Mouse (Mus musculus) midbrain, embryonic 16.5 days (tissue): Measurements from ENCODE around the gene Slc13a5. TPM values are rescaled to one million over a fixed set of nuclear protein-coding genes. Genes with fewer than 3 reads are reported as not detected.

Experiments
- ATAC-seq: fragments of 200-750 bp; cut with Nextera tagmentation; 2 replicates; pipeline ENCODE4 v1.8.0; 2017; ENCODE audit warnings: moderate TSS enrichment
- H3K27ac ChIP-seq: fragments of 300-500 bp; sonication (generic); 2 replicates; pipeline ENCODE4 v1.5.1; 2014; ENCODE audit warnings: mild to moderate bottlenecking, low read length, mixed read lengths
- H3K27me3 ChIP-seq: fragments of 300-500 bp; sonication (generic); 2 replicates; pipeline ENCODE4 v1.6.1; 2014; ENCODE audit warnings: low read depth, low read length, mixed read lengths; ENCODE audit not compliant: control insufficient read depth, insufficient read depth
- H3K36me3 ChIP-seq: fragments of 300-500 bp; sonication (generic); 2 replicates; pipeline ENCODE4 v1.6.1; 2014; ENCODE audit warnings: mild to moderate bottlenecking, low read length, moderate library complexity, mixed read lengths; ENCODE audit not compliant: control insufficient read depth, insufficient read depth
- H3K4me1 ChIP-seq: fragments of 300-500 bp; sonication (generic); 2 replicates; pipeline ENCODE4 v1.6.1; 2014; ENCODE audit warnings: mild to moderate bottlenecking, low read length, mixed read lengths; ENCODE audit not compliant: control insufficient read depth, insufficient read depth
- H3K4me2 ChIP-seq: fragments of 300-500 bp; sonication (generic); 2 replicates; pipeline ENCODE4 v1.6.1; 2014; ENCODE audit warnings: mild to moderate bottlenecking, low read length, mixed read lengths
- H3K4me3 ChIP-seq: fragments of 300-500 bp; sonication (generic); 2 replicates; pipeline ENCODE4 v1.5.1; 2014; ENCODE audit warnings: low read depth, mild to moderate bottlenecking, low read length, moderate library complexity, mixed read lengths
- H3K9ac ChIP-seq: fragments of 300-500 bp; sonication (generic); 2 replicates; pipeline ENCODE4 v1.6.1; 2014; ENCODE audit warnings: low read depth, low read length, mixed read lengths
- H3K9me3 ChIP-seq: fragments of 300-500 bp; sonication (generic); replicated peaks from 2 replicates; pipeline ENCODE4 v1.6.1; 2014; ENCODE audit warnings: mild to moderate bottlenecking, low read length, mixed read lengths; ENCODE audit not compliant: control insufficient read depth, poor library complexity, severe bottlenecking
- WGBS: fragments of 180-500 bp; shearing (Covaris S2); extraction: QIAGEN DNeasy Blood & Tissue Kit; methylation state at CpG from one replicate; pipeline ENCODE4 v1.1.7; 2014; 5-methylcytosine and 5-hydroxymethylcytosine counted together
- polyA plus RNA-seq: library from polyadenylated mRNA; unstranded; fragments of >200 nt; fragmentation: Nextera tagmentation; extraction: Ambion mirVana; gene quantifications from 2 replicates; pipeline ENCODE4 v1.2.1, GENCODE M21; 2015

Gene Slc13a5
- polyA plus RNA-seq, 1 experiment from 2014 or later, result 2.6 TPM

DNA sequence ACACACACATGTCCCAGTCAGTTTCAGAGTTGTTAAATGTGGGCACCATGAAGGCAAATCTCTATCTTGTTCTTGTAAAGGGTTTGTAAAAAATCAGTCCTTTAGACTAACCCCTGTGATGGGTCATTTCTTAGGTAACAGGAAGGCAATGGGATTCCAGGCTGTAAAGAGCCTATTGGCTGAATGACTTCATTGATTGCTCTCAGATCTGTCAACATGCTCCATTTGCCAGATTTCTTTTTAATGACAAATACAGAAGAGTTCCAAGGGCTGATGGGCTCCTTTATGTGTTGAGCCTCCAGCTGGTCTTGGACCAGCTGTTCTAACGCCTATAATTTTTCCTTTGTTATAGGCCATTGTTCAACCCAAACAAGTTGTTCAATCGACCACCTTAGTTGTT lies 26.1 kb upstream of the Slc13a5 start:
- H3K9me3 ChIP-seq, result no peaks in the 10 kb centered on the region
- no peak overlapping the region for H3K4me2 ChIP-seq
- no peaks in the 10 kb centered on the region for H3K36me3 ChIP-seq
- H3K4me1 ChIP-seq, result no peaks in the 10 kb centered on the region
- H3K27ac ChIP-seq, result no peak overlapping the region
- WGBS, result 82% methylated on average over 2 of the region's 2 CpGs
- no peak overlapping the region for H3K4me3 ChIP-seq
- H3K9ac ChIP-seq, result no peak overlapping the region
- no peak for ATAC-seq
- no peaks in the 10 kb centered on the region for H3K27me3 ChIP-seq

DNA sequence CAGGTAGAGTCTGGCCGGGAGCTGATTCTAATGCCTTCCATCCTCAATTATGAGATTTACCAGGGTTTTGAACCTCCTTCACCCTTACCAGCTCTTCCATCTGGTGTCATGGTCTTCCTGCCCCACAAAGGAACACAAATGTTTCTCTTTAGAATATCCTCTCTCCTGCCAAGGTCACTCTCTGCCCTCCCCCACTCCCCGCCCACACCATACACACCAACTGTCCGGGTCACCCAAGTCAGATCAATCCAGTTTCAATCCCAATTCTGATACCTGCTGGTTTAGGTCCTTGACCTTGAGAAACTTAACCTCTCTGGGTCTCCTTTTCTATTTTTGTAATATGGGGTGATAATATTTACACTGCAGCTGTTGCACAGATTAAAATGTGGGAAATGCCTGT lies 20.5 kb upstream of the Slc13a5 start:
- H3K9ac ChIP-seq, result no peak overlapping the region
- H3K4me2 ChIP-seq, result no peak overlapping the region
- H3K9me3 ChIP-seq, result no peaks in the 10 kb centered on the region
- H3K36me3 ChIP-seq, result no peaks in the 10 kb centered on the region
- 88% methylated on average over 3 of the region's 3 CpGs for WGBS
- H3K27me3 ChIP-seq, result no peaks in the 10 kb centered on the region
- ATAC-seq, result no peak
- H3K27ac ChIP-seq, result no peak overlapping the region
- H3K4me3 ChIP-seq, result no peak overlapping the region
- no peaks in the 10 kb centered on the region for H3K4me1 ChIP-seq

GRCm38 (mm10) chr11:72287126-72287525 lies 20.1 kb upstream of the Slc13a5 start:
- H3K4me2 ChIP-seq, result no peak overlapping the region
- 89% methylated on average over 2 of the region's 2 CpGs for WGBS
- no peak for ATAC-seq

GRCm38 (mm10) chr11:72286651-72287050 lies 19.6 kb upstream of the Slc13a5 start:
- no peak for ATAC-seq
- whole genome bisulfite sequencing, result 80% methylated on average over 3 of the region's 3 CpGs
- H3K36me3 ChIP-seq, result no peaks in the 10 kb centered on the region

More at GRCm38 (mm10) chr11:72287126-72287525, 20.1 kb upstream of the Slc13a5 start:
- Histone ChIP-seq H3K27ac (no peak overlapping the region), H3K4me3 (no peak overlapping the region), H3K27me3 (no peaks in the 10 kb centered on the region), H3K9me3 (no peaks in the 10 kb centered on the region), H3K36me3 (no peaks in the 10 kb centered on the region), H3K4me1 (no peaks in the 10 kb centered on the region), H3K9ac (no peak overlapping the region)

DNA sequence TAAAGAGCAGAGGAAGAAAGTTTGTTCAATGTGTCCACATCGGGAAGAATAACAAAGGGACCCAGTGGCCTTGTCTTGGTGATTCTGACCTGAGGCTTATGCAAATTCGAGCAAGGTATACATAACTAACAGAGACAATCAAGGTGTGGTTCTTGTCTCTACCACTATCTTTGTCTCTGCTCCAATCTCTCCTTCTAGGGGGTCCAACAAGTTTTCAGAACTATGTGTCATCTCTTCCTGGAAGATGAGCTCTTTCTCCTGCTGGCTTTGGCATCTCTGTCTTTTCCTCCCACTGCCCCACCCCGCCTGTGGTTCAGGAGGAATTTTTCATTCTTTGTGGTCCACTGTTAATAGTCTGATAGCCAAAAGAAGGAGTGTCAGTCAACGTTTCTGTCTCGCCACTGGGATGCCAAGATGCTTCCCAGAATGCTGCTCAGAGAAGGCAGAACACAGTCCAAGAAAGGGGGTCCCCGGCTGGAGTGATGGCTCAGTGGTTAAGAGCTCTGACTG lies 19.0 kb upstream of the Slc13a5 start:
- H3K27me3 ChIP-seq, result no peaks in the 10 kb centered on the region
- H3K4me2 ChIP-seq, result no peak overlapping the region
- ATAC-seq, result no peak
- no peaks in the 10 kb centered on the region for H3K9me3 ChIP-seq
- no peak overlapping the region for H3K4me3 ChIP-seq
- H3K9ac ChIP-seq, result no peak overlapping the region
- 82% methylated on average over 6 of the region's 6 CpGs for WGBS
- no peaks in the 10 kb centered on the region for H3K4me1 ChIP-seq
- H3K36me3 ChIP-seq, result no peaks in the 10 kb centered on the region
- no peak overlapping the region for H3K27ac ChIP-seq

More at GRCm38 (mm10) chr11:72286651-72287050, 19.6 kb upstream of the Slc13a5 start:
- H3K4me3 ChIP-seq, result no peak overlapping the region
- no peak overlapping the region for H3K4me2 ChIP-seq
- H3K27ac ChIP-seq, result no peak overlapping the region
- no peaks in the 10 kb centered on the region for H3K4me1 ChIP-seq
- no peak overlapping the region for H3K9ac ChIP-seq
- H3K27me3 ChIP-seq, result no peaks in the 10 kb centered on the region
- H3K9me3 ChIP-seq, result no peaks in the 10 kb centered on the region

GRCm38 (mm10) chr11:72284532-72285182 lies 17.6 kb upstream of the Slc13a5 start:
- H3K9me3 ChIP-seq, result no peaks in the 10 kb centered on the region
- no peak for ATAC-seq
- H3K4me1 ChIP-seq, result no peaks in the 10 kb centered on the region
- H3K27me3 ChIP-seq, result no peaks in the 10 kb centered on the region
- H3K36me3 ChIP-seq, result no peaks in the 10 kb centered on the region
- no peak overlapping the region for H3K4me2 ChIP-seq
- no peak overlapping the region for H3K27ac ChIP-seq
- no peak overlapping the region for H3K4me3 ChIP-seq
- no peak overlapping the region for H3K9ac ChIP-seq
- WGBS, result 81% methylated on average over 14 of the region's 14 CpGs

GRCm38 (mm10) chr11:72283486-72284224 lies 16.6 kb upstream of the Slc13a5 start:
- H3K4me2 ChIP-seq, result no peak overlapping the region
- H3K4me1 ChIP-seq, result no peaks in the 10 kb centered on the region
- no peak overlapping the region for H3K27ac ChIP-seq
- no peaks in the 10 kb centered on the region for H3K36me3 ChIP-seq
- ATAC-seq, result no peak
- no peaks in the 10 kb centered on the region for H3K27me3 ChIP-seq
- H3K9me3 ChIP-seq, result no peaks in the 10 kb centered on the region
- H3K4me3 ChIP-seq, result no peak overlapping the region
- WGBS, result 89% methylated on average over 16 of the region's 16 CpGs
- H3K9ac ChIP-seq, result no peak overlapping the region

GRCm38 (mm10) chr11:72281852-72282400 lies 14.9 kb upstream of the Slc13a5 start:
- 65% methylated on average over 5 of the region's 5 CpGs for WGBS
- Histone ChIP-seq H3K9me3 (no peaks in the 10 kb centered on the region), H3K9ac (no peak overlapping the region), H3K4me1 (no peaks in the 10 kb centered on the region), H3K27me3 (no peaks in the 10 kb centered on the region), H3K27ac (no peak overlapping the region), H3K36me3 (no peaks in the 10 kb centered on the region), H3K4me3 (no peak overlapping the region), H3K4me2 (no peak overlapping the region)
- no peak for ATAC-seq
